Mouse (Mus musculus) kidney, adult 2 months (tissue): ENCODE measurements around the gene Ulk2. TPM values are rescaled to one million over a fixed set of nuclear protein-coding genes. Genes with fewer than 3 reads are reported as not detected.

Experiments used
- DNase-seq: peaks from one replicate; pipeline ENCODE4 v3.0.0; 2021
- H3K27ac ChIP-seq: fragments of 200-500 bp; 2 replicates; pipeline ENCODE4 v1.5.1; 2012; ENCODE audit warnings: low read depth, low read length, control low read depth, inconsistent platforms; ENCODE audit not compliant: insufficient read depth
- H3K27me3 ChIP-seq: fragments of 200-500 bp; replicated peaks from 2 replicates; pipeline ENCODE4 v1.6.1; 2012; ENCODE audit warnings: mild to moderate bottlenecking, moderate library complexity, low read length, inconsistent platforms; ENCODE audit not compliant: control insufficient read depth, insufficient read depth
- H3K36me3 ChIP-seq: fragments of 200-500 bp; 2 replicates; pipeline ENCODE4 v1.6.1; 2012; ENCODE audit warnings: mild to moderate bottlenecking, moderate library complexity, low read length, inconsistent platforms; ENCODE audit not compliant: control insufficient read depth, insufficient read depth
- H3K4me1 ChIP-seq: fragments of 200-500 bp; 2 replicates; pipeline ENCODE4 v1.6.1; 2011; ENCODE audit warnings: low read length; ENCODE audit not compliant: control insufficient read depth, insufficient read depth
- H3K4me3 ChIP-seq: fragments of 200-500 bp; 2 replicates; pipeline ENCODE4 v1.5.1; 2011; ENCODE audit warnings: mild to moderate bottlenecking, low read depth, low read length, control low read depth; ENCODE audit not compliant: insufficient read depth
- CTCF ChIP-seq: fragments of 200-500 bp; conservative IDR thresholded peaks from 2 replicates; pipeline ENCODE4 v1.5.1; 2011; ENCODE audit warnings: low read depth, mild to moderate bottlenecking, control low read depth, low read length, moderate library complexity, mixed read lengths; ENCODE audit not compliant: insufficient read depth, insufficient read length
- POLR2A ChIP-seq: fragments of 200-500 bp; IDR thresholded peaks from one replicate; pipeline ENCODE4 v1.6.1; 2011; ENCODE audit warnings: low read depth, low read length, control low read depth
- WGBS: fragments of 180-500 bp; shearing (Covaris S2); methylation state at CpG from one replicate; pipeline ENCODE4 v1.1.7; 2018; 5-methylcytosine and 5-hydroxymethylcytosine counted together
- polyA plus RNA-seq: library from polyadenylated mRNA; depleted of rRNA; stranded (reverse); fragments of >200 nt; gene quantifications from 2 replicates; pipeline ENCODE4 v1.2.3, GENCODE M21; 2012; rRNA removed

Gene Ulk2
- 47.6 and 54.7 TPM in 2 replicates for polyA plus RNA-seq

DNA sequence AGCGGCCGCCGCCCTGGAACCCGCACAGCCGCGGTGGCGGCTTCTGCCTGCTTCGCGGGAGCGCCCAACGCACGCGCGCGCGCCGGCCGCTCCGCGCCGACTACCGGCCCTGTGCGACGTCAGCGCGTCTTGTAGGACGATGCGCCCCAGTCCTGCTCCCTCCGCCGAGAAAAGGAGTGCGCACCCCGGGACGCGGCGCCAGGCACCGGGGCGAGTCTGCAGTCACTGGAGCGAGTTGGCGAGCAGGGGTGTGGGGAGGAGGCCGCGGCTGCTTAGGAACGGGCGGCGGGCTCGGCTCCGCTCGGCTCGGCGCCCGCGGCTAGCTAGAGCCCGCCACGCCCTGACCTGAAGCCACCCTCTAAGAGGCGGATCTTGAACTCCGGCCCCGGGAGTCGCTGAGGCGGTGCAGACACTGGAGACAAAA is at the start of gene Ulk2:
Ulk2 (minus strand) TSS at position 86 of the 424 bp plus-strand sequence.
- peak; percentile 93 for DNase-seq
- Histone ChIP-seq H3K4me1 (no peaks in the 10 kb centered on the region; the same call in 1 of the 2 replicates), H3K27ac (peak within 1 kb of the TSS; percentile 78), H3K27me3 (no peaks in the 10 kb centered on the region), H3K36me3 (no peaks in the 10 kb centered on the region), H3K4me3 (peak within 1 kb of the TSS; percentile 78)
- under 1% methylated on average over 58 of the region's 58 CpGs for WGBS
- peak; percentile 98 for TF ChIP-seq POLR2A
- TF ChIP-seq CTCF: no peak

GRCm38 (mm10) chr11:61882183-61882582 is 27.3 kb upstream of the Ulk2 start:
- peak; percentile 7 for DNase-seq
- H3K36me3 ChIP-seq: peaks cover 9% of the 10 kb centered on the region; the same call in 1 of the 2 replicates
- 0 out of 2 replicates have a peak, but pooled peaks have one; percentile 13 for TF ChIP-seq CTCF
- no peak for TF ChIP-seq POLR2A
- WGBS: 58% methylated on average over 5 of the region's 5 CpGs
- H3K4me1 ChIP-seq: no peaks in the 10 kb centered on the region
- no peaks in the 10 kb centered on the region for H3K27me3 ChIP-seq
- H3K4me3 ChIP-seq: no peak overlapping the region
- H3K27ac ChIP-seq: no peak overlapping the region

GRCm38 (mm10) chr11:61879921-61880320 is 25.0 kb upstream of the Ulk2 start:
- TF ChIP-seq CTCF: no peak
- TF ChIP-seq POLR2A: no peak

GRCm38 (mm10) chr11:61871881-61872280 is 17.0 kb upstream of the Ulk2 start:
- Histone ChIP-seq H3K27ac (no peak overlapping the region), H3K36me3 (peaks cover 18% of the 10 kb centered on the region), H3K4me1 (no peaks in the 10 kb centered on the region), H3K4me3 (no peak overlapping the region), H3K27me3 (no peaks in the 10 kb centered on the region)
- TF ChIP-seq CTCF (no peak), POLR2A (no peak)
- no peak for DNase-seq
- 90% methylated on average over 5 of the region's 5 CpGs for WGBS

More at GRCm38 (mm10) chr11:61879921-61880320, 25.0 kb upstream of the Ulk2 start:
- Histone ChIP-seq H3K36me3 (peaks cover 13% of the 10 kb centered on the region), H3K4me3 (no peak overlapping the region), H3K4me1 (no peaks in the 10 kb centered on the region), H3K27me3 (no peaks in the 10 kb centered on the region), H3K27ac (no peak overlapping the region)
- DNase-seq: no peak

GRCm38 (mm10) chr11:61866856-61867255 is 12.0 kb upstream of the Ulk2 start:
- H3K27ac ChIP-seq: no peak overlapping the region
- DNase-seq: no peak
- no peak overlapping the region for H3K4me3 ChIP-seq
- H3K27me3 ChIP-seq: no peaks in the 10 kb centered on the region
- H3K36me3 ChIP-seq: peaks cover 2% of the 10 kb centered on the region; the same call in 1 of the 2 replicates
- TF ChIP-seq CTCF (no peak), POLR2A (no peak)
- no peaks in the 10 kb centered on the region for H3K4me1 ChIP-seq

DNA sequence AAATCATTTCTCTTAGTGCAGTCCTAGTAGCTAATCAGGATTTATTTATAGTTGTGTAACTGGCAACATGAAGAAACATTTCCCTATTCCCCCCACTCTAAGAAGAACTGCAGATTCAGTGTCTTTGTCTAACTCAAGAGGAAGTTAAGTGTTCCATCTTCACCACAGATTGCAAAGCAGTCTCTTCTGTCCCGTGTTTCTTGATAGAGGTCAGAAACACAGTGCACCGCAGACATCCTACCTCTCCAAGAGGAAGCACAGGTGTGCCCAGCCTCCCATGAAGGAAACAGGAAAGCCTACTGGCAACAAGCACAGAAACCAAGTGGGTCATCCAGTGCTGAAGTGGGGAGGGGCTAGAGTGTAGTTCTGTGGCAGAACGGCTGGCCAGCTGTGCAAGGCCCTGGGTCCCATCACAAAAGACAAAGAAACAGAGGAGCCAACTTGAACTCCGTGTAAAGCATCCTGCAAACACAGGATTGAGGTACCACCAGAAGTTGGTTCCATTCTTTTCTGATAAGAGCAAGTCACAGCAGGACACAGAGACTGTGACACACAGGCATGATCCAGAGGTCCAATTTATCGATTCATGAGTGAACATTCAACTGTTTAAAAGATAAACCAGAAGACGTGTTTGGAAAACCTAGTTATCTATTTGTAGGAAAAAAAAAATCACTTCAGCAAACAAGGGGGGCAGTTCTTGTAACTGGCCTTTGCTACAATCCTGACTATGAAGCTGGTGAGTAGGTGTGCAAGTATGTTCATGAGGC is 7.1 kb upstream of the Ulk2 start:
- no peak overlapping the region for H3K4me3 ChIP-seq
- no peaks in the 10 kb centered on the region for H3K4me1 ChIP-seq
- DNase-seq: no peak
- H3K36me3 ChIP-seq: no peaks in the 10 kb centered on the region
- TF ChIP-seq POLR2A (no peak), CTCF (no peak)
- H3K27ac ChIP-seq: no peak overlapping the region
- WGBS: 58% methylated on average over 6 of the region's 6 CpGs
- H3K27me3 ChIP-seq: no peaks in the 10 kb centered on the region

DNA sequence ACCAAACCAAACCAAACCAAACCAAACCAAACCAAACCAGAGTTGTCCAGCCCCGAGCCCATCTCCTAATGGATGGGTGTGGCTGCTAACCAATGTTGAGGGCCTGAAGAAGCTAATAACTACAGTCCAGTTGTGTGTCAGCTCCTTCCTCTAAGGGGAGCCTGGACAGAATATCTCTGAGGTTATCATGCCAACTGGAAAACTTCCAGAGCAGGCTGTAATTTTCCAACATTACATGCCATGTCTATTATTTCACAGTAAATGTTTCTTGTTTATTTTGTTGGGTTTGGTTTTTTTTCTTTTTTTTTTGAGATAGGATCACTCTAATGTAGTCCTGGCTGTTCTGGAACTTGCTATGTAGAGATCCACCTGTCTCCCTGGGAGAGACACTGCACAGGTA is 4.4 kb upstream of the Ulk2 start:
- DNase-seq: peak; percentile 27
- Histone ChIP-seq H3K4me3 (no peak overlapping the region), H3K4me1 (no peaks in the 10 kb centered on the region), H3K27me3 (no peaks in the 10 kb centered on the region), H3K27ac (no peak overlapping the region), H3K36me3 (no peaks in the 10 kb centered on the region)
- TF ChIP-seq POLR2A (no peak), CTCF (no peak)
- WGBS: 52% methylated on average over 1 of the region's 1 CpGs
